Mouse (Mus musculus) cerebellum, postnatal 14 days (tissue): ENCODE measurements around the gene Kbtbd8.

Experiments
- DNase-seq, 2 experiments: peaks; one replicate each; pipeline ENCODE4 v3.0.0; 2021; ENCODE audit warnings: mixed read lengths in 2 of 2

Kbtbd8 gene

DNA sequence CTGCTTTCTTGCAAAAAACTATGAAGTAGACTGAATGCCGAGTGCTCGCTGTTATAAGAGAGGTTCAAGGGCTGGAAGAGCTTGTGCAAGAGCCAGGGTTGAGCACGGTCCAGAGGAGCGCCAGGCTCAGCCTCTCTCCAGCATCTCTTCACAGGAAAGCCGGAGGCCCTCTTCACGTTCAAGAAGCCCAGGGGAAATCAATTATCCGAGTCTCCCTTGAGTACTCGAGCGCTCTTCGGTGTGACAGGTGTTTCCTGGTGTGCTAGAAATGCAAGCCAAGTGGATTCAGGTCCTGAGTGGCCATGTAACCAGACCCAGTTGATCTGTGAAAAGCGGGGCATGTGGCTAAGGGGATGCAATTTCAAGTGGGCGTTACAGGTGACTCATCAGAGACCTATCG lies at the start of gene Kbtbd8:
Kbtbd8 (plus strand) TSS at position 295 of the 400 bp plus-strand sequence.
- peak; percentile 10 to 29 for DNase-seq

DNA sequence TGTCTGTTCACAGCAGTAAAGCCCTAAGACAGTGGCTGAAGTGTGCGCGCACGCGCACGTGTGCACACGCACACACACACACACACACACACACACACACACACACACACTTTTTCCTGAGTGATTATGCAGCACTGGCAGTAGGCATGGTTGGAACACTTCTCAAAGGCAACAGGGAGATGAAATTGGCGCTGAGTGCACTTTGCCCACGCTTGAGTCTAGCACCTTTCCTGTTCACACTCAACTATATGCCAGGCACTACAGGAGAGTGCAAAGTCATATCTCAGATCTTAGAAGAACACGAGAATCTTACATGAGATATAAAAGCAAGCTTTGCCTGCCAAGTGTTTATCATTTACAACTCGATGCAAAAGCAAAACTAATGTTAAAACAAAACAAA lies 47.3 kb upstream of the Kbtbd8 start:
- DNase-seq: no peak

DNA sequence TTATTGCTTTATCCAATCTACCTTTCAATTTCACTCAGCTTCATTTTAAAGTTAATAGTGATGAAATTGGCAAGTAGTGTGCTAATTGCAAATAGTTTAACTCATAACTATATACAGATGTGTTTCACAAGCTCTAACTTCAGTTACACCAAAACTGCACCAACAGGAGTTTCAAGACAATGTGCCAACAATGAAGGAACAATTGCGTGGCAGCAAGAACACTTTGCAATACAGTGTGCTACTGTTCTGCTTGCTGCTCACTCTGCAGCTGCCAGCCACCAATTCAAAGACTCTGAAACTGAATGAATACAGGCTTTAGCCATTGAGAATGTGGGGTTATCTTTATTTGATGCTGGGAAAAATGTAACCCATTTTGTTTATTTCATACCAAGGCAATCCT lies 31.8 kb upstream of the Kbtbd8 start:
- no peak for DNase-seq

DNA sequence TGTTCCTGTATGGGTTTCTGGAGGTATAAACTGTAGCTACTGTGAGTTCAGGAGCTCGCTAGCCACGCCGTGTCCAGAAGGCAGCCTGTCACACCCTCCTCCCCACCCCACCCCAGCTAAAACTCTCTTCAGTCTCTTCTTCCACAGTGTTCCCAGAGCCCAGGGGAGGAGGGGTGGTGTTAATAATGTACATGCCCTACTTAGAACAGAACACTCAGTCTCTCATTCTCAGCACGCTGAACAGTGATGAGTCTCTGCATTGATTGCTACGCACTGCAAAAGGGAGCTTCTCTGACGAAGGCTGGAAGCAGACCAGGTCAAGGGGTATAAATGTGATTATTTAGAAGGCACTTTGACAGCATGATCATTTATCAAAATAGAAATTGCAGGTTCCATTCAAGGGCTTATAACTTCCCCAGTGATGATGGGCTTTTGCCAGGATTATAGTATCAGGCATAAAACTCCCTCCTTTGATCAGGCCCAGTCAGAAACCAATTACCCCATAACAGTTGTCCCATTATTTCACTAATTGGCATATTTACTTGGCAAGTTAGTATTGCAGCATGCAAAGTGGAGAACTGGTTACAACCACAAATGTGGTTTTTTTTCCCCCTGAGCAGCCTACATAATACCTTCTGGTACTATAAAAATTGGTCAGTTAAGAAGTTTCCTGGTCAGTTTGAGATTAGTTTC lies 29.7 kb upstream of the Kbtbd8 start:
- no peak for DNase-seq

DNA sequence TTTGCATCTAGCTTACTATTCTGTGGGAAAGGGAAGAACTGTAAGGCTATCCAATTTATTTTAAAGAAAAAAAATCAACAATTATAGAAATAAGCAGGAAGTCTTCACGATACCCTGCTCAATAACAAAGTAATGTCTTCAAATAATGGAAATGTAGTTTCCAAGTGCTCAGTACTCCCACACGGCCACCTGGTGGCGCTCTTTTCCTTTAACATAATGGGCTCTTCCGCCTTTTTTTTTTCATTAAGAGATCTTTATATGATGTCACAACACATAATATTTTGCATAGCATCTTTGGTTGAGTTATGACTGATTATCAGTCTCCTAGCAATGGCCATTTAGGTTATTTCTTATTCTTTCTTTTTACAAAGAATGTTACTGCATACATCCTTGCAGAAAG lies 29.0 kb upstream of the Kbtbd8 start:
- peak in 1 of 2 experiments; percentile 42 for DNase-seq

DNA sequence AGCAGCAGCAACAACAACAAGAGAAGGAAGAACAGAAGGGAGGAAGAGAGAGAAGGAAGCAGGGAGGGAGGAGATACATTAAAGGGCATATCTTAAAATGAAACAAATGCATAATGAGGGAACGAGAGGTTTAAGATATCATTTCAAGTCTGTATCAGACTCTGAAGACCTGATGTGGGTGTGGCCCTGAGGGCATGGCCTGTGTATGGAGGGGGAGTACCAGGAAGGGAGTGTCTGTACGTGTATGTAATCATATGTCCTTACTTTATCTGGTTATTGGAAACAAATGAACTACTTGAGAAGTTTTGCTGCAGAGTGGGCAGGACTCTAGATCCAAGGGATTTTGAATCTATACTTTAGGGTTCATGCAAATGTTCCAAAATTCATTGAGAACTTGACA lies 22.3 kb upstream of the Kbtbd8 start:
- DNase-seq: no peak

DNA sequence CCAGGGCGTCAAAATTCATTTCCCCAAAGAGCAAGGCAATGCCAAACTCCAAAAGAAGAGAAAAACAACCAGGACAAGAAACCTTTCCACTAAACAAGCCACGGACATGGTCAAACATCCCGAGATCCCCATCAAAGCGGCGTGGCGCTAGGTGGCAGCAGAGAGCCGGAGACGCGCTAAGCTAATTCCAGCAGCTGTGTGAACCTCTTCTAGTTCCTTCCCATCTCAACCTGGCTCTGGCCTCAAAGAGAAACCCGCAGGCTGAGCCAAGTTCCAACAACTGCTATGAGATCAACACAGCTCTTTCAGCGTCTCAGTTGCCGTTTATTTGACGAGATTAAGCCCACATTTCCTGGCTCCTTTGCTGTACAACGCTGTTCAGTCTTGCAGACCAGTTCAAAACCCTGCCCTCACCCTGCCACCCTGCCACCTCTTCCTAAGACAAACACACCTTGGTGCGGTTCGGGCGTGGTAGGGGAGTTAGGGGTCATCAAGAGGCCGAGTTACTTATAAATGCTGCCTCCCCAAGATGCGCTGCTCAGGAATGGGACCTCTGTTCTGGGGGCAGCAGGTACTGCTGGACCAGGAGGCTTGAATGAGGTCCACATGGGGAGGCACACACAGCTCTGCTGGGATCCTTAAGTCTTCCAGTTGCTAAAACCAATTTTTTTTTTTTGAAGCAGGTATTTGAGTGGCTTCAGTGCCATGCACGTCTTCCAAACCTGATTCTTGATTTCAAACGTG lies 18.5 kb upstream of the Kbtbd8 start:
- peak; percentile 91 to 93 for DNase-seq

DNA sequence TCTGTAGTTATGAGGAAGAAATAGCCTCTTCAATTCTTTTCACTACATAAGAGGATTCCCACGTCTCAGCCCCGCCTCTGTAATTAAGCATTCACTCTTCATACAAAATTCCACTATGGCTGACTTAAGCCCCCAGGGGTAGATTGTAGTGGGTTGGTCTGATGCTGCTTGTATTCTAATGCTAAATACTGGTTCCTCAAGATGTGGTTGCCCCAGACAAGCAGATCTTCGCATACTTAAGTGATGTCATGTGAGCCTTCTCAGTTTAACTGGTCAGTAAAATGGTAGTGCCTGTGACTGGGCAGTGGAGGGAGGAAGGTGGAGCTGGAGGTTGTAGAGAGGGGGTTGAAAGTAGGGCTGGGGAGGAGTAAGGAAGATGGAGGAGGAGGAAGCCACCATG lies 13.3 kb upstream of the Kbtbd8 start:
- no peak for DNase-seq

DNA sequence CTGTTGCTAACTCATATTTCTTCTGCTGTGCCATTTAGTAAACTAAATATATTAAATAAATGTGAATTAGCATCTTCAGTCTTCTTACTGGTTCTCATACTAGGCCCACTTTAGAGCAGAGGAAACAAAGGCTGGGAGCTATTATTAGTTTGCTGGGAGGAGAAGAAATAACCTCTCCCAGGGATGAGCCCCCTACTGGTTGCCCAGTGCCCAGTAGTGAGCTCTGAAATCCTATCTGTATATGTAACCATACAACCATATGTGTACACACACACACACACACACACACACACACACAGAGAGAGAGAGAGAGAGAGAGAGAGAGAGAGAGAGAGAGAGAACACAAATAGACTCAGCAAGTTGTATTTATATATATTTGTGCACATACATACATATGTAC lies 8.6 kb upstream of the Kbtbd8 start:
- no peak for DNase-seq

DNA sequence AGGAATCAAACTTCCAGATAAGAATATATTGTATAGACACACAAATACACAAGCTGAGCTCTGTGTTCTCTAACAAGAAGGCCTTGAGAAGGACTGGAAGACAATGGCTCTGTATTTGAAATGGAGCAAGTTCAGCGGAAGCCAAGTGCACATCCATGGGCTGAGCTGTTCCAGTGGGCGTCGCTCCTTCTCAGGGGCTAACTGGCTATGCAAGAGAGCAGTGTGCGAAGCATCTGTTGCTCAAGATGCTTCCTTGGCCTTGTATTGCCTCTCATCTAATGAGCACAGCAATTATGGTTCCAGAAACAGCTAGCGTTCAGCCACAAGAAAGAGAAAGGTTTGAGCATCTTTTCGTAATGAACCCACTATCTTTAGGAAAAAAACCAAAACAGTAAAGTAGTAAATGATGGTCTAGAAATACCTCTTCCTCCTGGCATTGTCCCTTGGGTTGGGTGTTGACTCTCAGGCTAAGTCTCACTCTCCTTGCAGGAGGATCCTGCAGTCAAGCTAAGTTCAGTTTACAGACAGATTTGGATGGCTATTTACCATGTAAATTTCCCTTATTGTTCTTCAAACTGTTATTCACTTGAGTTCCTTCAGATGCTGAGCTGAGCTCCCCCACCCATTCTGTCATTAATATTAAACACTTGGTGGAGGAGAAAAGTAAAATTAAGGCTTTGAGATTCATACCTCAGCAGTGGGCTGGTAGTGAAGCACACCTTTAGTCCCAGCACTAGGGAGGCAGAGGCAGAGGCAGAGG lies 7.2 kb upstream of the Kbtbd8 start:
- peak in 1 of 2 experiments; percentile 11 for DNase-seq

DNA sequence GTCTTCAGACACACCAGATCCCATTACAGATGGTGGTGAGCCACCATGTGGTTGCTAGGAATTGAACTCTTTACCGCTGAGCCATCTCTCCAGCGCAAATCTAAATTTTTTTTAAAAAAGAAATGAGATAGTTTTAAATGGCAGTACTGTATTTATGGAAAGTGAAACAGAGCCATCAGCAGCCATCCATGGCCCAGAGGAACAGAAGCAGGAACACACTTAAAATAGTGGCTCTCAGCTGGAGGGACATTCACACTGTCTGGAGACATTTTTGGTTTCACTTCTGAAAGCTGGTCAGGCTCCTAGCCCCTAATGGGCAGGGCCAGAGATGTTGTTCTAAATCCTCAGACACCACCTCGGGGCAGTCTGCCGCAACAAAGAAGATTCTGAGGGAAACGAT lies 5.0 kb upstream of the Kbtbd8 start:
- no peak for DNase-seq

DNA sequence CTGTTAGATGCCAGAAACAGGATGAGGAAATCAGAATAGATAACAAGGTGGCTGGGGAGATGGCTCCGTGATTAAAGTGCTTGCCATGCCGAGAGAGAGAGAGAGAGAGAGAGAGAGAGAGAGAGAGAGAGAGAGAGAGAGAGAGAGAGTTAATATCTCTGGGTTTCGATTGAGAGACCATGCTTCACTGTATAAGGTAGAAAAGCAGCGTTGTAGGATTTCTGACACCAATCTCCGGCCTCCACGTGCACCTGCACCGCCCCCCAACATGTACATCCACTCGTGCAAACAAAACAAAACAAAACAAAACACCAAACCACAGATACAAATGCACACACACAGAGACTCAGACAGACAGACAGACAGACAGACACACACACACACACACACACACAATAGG lies 527 bp upstream of the Kbtbd8 start:
- DNase-seq: no peak

DNA sequence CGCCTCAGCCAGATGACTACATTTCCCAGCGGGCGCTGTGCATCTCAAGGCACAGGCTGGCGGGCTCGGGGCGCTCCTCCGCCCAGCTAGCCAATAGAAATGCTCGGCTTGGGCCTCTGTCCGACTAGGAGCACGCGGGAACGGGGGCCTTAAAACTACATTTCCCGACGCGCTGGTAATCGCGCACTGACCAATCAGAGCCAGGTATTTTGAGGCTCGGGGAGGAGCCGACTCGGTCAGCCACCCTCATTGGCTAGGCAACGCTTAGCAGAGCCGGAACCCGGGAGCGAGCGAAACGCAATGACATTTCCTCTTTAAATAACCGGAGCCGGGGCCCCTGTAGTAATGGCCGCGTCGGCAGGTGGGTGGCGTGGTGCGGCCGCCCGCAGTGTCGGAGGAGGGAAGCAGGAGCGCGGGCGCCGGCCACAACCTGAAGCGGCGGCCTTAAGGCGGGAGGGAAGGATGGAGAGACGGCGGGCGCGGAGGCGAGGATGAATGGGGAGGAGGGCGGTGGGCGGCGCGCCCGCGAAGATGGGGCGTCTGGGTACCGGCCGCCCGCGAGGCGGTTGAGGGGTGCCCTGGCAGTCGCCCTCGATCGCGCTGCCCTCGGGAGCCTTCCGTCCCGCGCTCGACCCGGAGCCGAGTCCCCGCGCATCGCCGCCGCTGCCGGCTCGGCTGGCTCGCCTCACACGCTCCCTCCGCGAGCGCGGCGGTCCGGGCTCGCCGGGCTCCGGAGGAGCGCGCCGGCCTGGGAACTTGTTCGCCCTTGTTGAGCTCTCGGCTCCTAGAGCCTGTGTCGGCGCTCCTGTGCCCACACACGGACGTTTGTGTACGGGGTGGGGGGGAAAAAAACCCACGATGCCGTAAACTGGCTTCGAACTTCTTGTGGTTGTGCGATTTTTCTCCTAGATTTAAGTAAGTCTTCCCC lies 838 bp downstream of the Kbtbd8 start:
- DNase-seq: peak; percentile 94 to 96

DNA sequence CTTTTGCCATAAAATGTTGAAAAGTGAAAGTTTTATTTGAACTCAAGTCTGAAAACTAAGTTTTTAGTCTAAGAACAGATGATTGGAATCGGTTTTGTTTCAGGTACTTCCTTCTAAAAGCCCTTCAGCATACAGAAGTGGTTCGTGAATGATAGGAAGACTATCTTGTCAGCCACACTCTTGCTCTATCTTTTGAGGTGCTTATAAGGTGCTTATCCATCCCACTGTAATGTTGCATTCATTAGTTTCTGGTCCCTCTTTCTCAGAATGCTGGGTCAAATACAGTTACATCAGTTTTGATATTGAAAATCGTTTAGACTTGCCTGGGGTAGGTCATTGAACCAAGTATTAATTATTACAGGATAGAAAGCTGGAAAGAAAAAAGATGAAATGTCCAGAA lies 2.3 kb downstream of the Kbtbd8 start:
- no peak for DNase-seq

DNA sequence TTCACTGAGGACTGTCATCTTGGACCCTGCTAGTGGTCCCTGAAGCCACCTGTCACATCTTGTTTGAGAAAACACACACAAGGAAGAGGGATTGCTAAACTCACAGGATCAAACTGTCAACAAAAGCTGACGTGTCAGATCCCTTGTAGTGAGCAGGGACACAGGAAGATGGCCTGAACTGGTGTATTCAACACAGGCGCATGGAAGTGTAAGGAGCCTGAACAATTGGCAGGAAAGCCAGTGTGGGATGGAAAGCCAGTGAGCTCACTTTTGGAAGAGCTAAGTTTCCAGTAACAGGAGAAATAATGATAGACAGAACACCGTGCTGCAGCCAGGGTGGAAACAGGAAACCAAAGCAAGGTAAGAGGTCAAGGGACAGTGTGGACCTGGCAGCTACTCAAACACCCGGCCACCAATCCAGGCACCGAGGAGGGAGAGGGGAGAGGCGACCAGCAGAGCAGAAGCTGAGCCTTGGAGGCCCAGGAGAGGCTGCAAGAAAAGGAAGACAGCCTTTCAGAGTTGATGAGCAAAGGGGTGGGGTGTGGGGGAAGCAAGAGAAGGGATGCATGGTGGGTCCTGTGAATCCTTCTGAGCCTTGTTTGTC lies 33.0 kb downstream of the Kbtbd8 start:
- DNase-seq: no peak

DNA sequence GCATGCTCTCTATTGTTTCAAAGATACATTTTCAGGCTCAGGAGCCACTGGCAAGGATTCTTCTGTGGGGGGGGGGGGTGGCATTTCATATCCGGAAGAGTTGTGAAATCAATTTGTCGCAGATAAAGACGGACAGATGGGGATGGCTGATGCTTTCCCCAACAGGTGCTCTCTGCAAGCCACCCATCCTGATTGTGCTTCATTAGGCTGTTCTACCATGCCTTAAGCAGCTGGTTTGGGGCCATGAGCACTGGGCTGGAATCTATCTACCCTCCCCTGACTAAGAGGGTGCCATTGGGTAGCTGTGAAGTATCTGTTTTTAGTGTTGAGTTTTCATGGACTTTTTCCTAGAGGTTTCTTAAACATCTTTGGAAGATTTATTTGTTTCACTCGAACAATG lies 33.8 kb downstream of the Kbtbd8 start:
- no peak for DNase-seq

DNA sequence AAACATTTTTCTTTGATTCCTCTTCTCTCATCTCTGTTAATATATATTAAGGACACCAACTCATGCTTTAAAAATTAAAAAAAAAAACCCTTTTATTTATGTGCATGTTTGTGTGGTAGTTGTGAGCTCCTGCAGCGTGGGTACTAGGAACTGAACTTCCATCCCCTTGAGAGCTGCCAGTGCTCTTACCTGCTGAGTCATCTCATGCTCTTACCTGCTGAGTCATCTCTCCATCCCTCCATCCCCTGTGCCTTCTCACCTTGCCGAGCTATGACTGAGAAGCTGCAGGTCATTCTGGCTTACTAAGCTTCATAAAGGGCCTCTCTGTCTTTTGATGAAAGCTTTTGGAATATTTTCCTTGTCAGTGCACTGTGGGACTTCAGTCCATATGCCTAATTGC lies 34.5 kb downstream of the Kbtbd8 start:
- DNase-seq: no peak

DNA sequence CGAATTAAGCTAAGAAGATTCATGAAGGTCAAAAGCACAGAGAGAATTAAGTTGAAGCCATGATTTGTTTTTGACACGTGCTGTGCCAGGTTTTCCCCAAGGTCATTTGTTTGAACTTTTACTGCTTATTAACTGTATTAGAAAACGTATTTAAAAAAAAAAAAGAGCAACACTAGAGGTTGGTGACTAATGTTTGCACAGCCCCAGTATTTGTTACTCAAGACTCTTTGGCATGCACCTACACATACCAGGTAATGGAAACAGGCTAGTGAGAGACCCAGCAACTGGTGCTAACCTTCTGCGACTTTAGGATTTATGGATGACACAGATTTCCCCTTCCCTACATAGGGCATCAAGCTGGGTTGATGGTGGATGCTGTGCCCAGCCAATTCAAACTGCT lies 46.9 kb downstream of the Kbtbd8 start:
- DNase-seq: no peak

DNA sequence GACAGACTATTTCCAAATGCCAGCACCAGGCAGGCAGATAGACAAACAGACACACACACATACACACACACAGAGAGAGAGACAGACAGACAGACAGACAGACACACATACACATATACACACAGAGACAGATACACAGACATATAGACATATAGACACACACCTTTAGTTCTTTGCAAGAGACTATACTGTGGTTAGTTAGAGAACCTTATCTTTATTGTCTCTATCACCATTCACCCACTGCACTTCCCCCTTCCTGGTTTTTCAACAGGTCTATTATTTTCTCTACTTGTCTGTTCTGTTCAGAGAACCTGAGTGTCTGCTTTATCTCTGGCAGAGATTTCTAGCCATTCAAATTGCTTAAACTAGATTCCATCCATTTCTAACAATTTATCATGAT lies 48.6 kb downstream of the Kbtbd8 start:
- no peak for DNase-seq

DNA sequence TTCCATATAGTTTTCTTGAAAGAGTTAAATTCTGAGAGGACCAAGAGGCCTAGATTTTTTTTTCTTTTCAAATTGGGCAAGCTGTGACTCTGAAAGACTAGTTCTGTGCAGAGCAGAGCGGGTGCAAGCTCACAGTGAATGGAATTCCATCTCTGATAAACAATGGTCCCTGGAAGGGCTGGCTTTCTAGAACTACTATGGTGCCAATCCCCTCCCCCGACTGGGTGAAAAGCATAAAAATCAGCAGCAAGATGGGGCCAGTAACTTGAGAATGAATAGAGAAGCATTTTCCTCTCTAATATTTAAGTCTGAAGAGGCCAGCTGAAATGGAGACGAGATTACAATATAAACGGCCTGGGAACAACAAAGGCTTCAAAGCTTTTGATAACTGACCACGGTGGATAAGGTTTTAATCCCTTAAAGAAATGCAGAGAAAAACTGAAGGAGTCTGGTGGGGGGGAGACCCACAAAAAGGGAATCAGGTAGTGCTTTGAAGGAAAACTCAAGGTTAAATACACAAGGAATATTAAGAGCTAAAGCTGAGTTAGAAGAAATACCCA lies 50.7 kb downstream of the Kbtbd8 start:
- DNase-seq: no peak

DNA sequence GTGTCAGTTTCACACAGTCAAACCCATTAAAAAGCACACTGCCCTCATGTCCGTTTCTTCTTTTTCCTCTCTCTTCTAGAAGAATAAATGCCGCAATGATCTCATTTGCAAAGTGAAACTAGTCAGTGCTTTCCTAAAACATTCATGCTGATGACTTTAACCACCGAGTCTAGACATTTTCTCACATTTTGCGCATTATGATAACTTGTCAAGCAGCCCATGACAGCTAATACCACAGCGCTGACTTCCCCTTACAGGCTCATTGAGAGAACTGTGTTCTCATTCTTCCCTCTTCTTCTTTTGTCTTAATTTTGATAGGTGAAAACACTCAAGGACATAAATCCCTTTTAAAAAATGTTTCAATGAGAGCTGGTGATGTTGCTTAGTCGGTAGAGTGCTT lies 52.4 kb downstream of the Kbtbd8 start:
- DNase-seq: no peak
